Comparison of ENCODE assay signal across 9 mouse cellular contexts in the genomic region with DNA sequence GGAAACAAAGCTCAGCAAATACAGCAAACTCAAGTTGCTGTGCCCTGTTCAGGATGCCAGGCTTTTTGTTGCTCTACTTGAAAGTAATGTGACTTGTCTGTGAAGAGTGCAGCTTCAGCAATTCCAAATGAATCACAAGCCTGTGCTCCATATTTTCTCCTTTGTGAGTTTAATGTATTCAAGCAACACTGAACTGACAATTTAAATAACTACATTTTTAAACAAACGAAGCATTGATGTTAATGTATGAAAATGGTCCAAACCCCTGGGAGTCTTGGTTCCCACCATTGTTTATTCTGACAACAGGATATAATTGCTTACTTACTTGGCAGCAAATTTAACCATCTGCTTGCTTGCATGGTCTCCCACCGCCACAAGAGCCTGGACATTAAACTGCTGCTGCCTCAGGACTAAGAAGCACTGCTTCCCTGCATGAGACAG. TPM values are rescaled to one million over a fixed set of nuclear protein-coding genes. Genes with fewer than 3 reads are reported as not detected.
A peak's percentile ranks its signal among the peaks of the same experiment; 100 is the strongest.
DNase-seq lines count a peak whose midpoint lies in the region; ATAC-seq lines count a peak whose summit lies in the region.
"Had no signal": no experiment of that assay in that cellular context is flagged by ENCODE, and none has a peak within 500 bp of the region (broad histone marks: within the 10 kb centered on the region; RNA-seq: fewer than 3 reads in every experiment).

No protein-coding gene starts in this region.

- H3K4me2 ChIP-seq in kidney, embryonic 15.5 days = no peak overlapping the region
- H3K4me2 ChIP-seq in hindbrain, embryonic 11.5 days (replicated peaks; ENCODE audit: low read depth, low read length) = no peak overlapping the region
- no peak overlapping the region for H3K4me2 ChIP-seq in midbrain, embryonic 15.5 days
- H3K4me2 ChIP-seq: limb, embryonic 15.5 days had no signal

- no peaks in the 10 kb centered on the region for H3K27me3 ChIP-seq in kidney, embryonic 15.5 days
- no peaks in the 10 kb centered on the region for H3K27me3 ChIP-seq in hindbrain, embryonic 11.5 days (ENCODE audit: control insufficient read depth, insufficient read depth, low read length)
- no peaks in the 10 kb centered on the region for H3K27me3 ChIP-seq in midbrain, embryonic 15.5 days (replicated peaks)
- H3K27me3 ChIP-seq: limb, embryonic 15.5 days had no signal

- no peaks in the 10 kb centered on the region for H3K9me3 ChIP-seq in kidney, embryonic 15.5 days (replicated peaks)
- H3K9me3 ChIP-seq in hindbrain, embryonic 11.5 days (ENCODE audit: control insufficient read depth, low read length) = no peaks in the 10 kb centered on the region
- H3K9me3 ChIP-seq in midbrain, embryonic 15.5 days = no peaks in the 10 kb centered on the region
- H3K9me3 ChIP-seq: limb, embryonic 15.5 days had no signal

- H3K4me3 ChIP-seq in kidney, embryonic 15.5 days (replicated peaks) = no peak overlapping the region
- H3K4me3 ChIP-seq in hindbrain, embryonic 11.5 days (ENCODE audit: low read depth, low read length) = no peak overlapping the region
- H3K4me3 ChIP-seq in midbrain, embryonic 15.5 days = no peak overlapping the region
- H3K4me3 ChIP-seq: limb, embryonic 15.5 days had no signal

- H3K4me1 ChIP-seq in kidney, embryonic 15.5 days = no peaks in the 10 kb centered on the region
- H3K4me1 ChIP-seq in hindbrain, embryonic 11.5 days (replicated peaks; ENCODE audit: control insufficient read depth, insufficient read depth, low read length) = peaks cover 5% of the 10 kb centered on the region; the same call in 1 of the 2 replicates
- no peaks in the 10 kb centered on the region for H3K4me1 ChIP-seq in midbrain, embryonic 15.5 days
- H3K4me1 ChIP-seq: limb, embryonic 15.5 days had no signal

- DNase-seq in kidney, postnatal 14 days = peak; percentile 6
- DNase-seq in cerebellum, postnatal 36 days = peak; percentile 6 to 8
- peak; percentile 56 for DNase-seq in hindbrain, embryonic 11.5 days (ENCODE audit: low spot score)
- no peak for DNase-seq in layer of hippocampus, adult 9-11 months
- no peak for DNase-seq in urinary bladder, postnatal 14 days (ENCODE audit: low spot score)
- DNase-seq in adrenal gland, adult 8-10 months = no peak

- 57% methylated on average over 2 of the region's 2 CpGs for WGBS in kidney, embryonic 15.5 days
- 23% methylated on average over 2 of the region's 2 CpGs for WGBS in hindbrain, embryonic 11.5 days
- WGBS in midbrain, embryonic 15.5 days = 5% methylated on average over 2 of the region's 2 CpGs

- ATAC-seq in kidney, embryonic 15.5 days (replicated peaks; ENCODE audit: low FRiP score) = no peak
- ATAC-seq in hindbrain, embryonic 11.5 days (ENCODE audit: low FRiP score) = peak; percentile 88
- peak; percentile 73 for ATAC-seq in midbrain, embryonic 15.5 days (replicated peaks)

- H3K36me3 ChIP-seq in kidney, embryonic 15.5 days = peaks cover 44% of the 10 kb centered on the region
- no peaks in the 10 kb centered on the region for H3K36me3 ChIP-seq in hindbrain, embryonic 11.5 days (ENCODE audit: control insufficient read depth, insufficient read depth, low read length)
- H3K36me3 ChIP-seq in midbrain, embryonic 15.5 days (replicated peaks) = no peaks in the 10 kb centered on the region

- no peak overlapping the region for H3K27ac ChIP-seq in kidney, embryonic 15.5 days
- H3K27ac ChIP-seq in hindbrain, embryonic 11.5 days (ENCODE audit: low read depth, low read length) = peak overlapping the region; percentile 75
- 0 out of 2 replicates have a peak overlapping the region, but pooled peaks have one; percentile 34 for H3K27ac ChIP-seq in midbrain, embryonic 15.5 days
- H3K27ac ChIP-seq: limb, embryonic 15.5 days had no signal

- H3K9ac ChIP-seq in kidney, embryonic 15.5 days = no peak overlapping the region
- H3K9ac ChIP-seq in hindbrain, embryonic 11.5 days (ENCODE audit: low read depth, low read length) = no peak overlapping the region
- H3K9ac ChIP-seq in midbrain, embryonic 15.5 days = no peak overlapping the region
- H3K9ac ChIP-seq: limb, embryonic 15.5 days had no signal

RNA-seq across cellular contexts. Expression of a gene that starts 12.1 kb away (rescaled TPM):
- polyA plus RNA-seq in kidney, embryonic 15.5 days (2015; fragmentation: Nextera tagmentation; extraction: Ambion mirVana) = 169 and 178 TPM in 2 replicates
- 151 and 159 TPM in 2 replicates for polyA plus RNA-seq in hindbrain, embryonic 11.5 days (2014; fragmentation: Nextera tagmentation; extraction: Ambion mirVana)
- 105 and 106 TPM in 2 replicates for polyA plus RNA-seq in midbrain, embryonic 15.5 days (2015; fragmentation: Nextera tagmentation; extraction: Ambion mirVana)
- 10 to 100 TPM; 92.5 to 99.9 (median 97.6) TPM for total RNA-seq in adrenal gland, adult 8-10 months (2022)

RNA-seq across cellular contexts. Expression of a gene that starts 45.6 kb away (rescaled TPM):
- polyA plus RNA-seq in kidney, embryonic 15.5 days (2015; fragmentation: Nextera tagmentation; extraction: Ambion mirVana) = 253 and 265 TPM in 2 replicates
- polyA plus RNA-seq in hindbrain, embryonic 11.5 days (2014; fragmentation: Nextera tagmentation; extraction: Ambion mirVana) = 257 and 285 TPM in 2 replicates
- polyA plus RNA-seq in midbrain, embryonic 15.5 days (2015; fragmentation: Nextera tagmentation; extraction: Ambion mirVana) = 52.6 and 59.2 TPM in 2 replicates
- 10 to 100 TPM; 16.8 to 20.3 (median 18.1) TPM for total RNA-seq in adrenal gland, adult 8-10 months (2022)

Comparison
In these comparisons a context has a peak if more than half of its experiments do, and no peak if none do; other contexts are left out.
1. DNase-seq: peak in kidney, postnatal 14 days (single experiment), cerebellum, postnatal 36 days (2 of 2) and hindbrain, embryonic 11.5 days (single experiment); none in layer of hippocampus, adult 9-11 months (single experiment), urinary bladder, postnatal 14 days (single experiment) and adrenal gland, adult 8-10 months (single experiment).